Mouse (Mus musculus) left cerebral cortex, postnatal 4 days (tissue): ENCODE results near the gene Dnaic2. TPM values are rescaled to one million over a fixed set of nuclear protein-coding genes. Genes with fewer than 3 reads are reported as not detected.

Experiments
- DNase-seq: peaks from one replicate; pipeline ENCODE4 v3.0.0-alpha.2; 2022
- intact Hi-C: fragments of 180-260 bp; cut with DNase I; formaldehyde crosslinking; loops from one replicate; pipeline ENCODE4 v1.15.1; 2025
- total RNA-seq, 2 experiments: library from RNA; stranded (reverse); gene quantifications; 2 replicates each; pipeline ENCODE4 v1.2.3; 2021

Gene Dnaic2
- total RNA-seq, 2 experiments from 2014 or later = 1.5 to 1.8 TPM

GRCm38 (mm10) chr11:114699511-114699910 lies 27.7 kb upstream of the Dnaic2 start:
- intact Hi-C loops = no loop called here
- DNase-seq = no peak

GRCm38 (mm10) chr11:114702311-114702995 lies 24.8 kb upstream of the Dnaic2 start:
- intact Hi-C loops = no loop called here
- no peak for DNase-seq

GRCm38 (mm10) chr11:114702996-114703361 lies 24.2 kb upstream of the Dnaic2 start:
- intact Hi-C loops = no loop called here
- no peak for DNase-seq

GRCm38 (mm10) chr11:114704071-114704913 lies 22.9 kb upstream of the Dnaic2 start:
- intact Hi-C loops = no loop called here
- peak; percentile 78 for DNase-seq

- DNase-seq = no peak
- intact Hi-C loops = no loop called here
Measured at GRCm38 (mm10) chr11:114706358-114706757, 20.9 kb upstream of the Dnaic2 start.

- intact Hi-C loops = no loop called here
- DNase-seq = no peak
Measured at GRCm38 (mm10) chr11:114711393-114711792, 15.8 kb upstream of the Dnaic2 start.

GRCm38 (mm10) chr11:114711861-114712260 lies 15.3 kb upstream of the Dnaic2 start:
- no peak for DNase-seq
- intact Hi-C loops = no loop called here

GRCm38 (mm10) chr11:114714526-114714925 lies 12.7 kb upstream of the Dnaic2 start:
- intact Hi-C loops = no loop called here

GRCm38 (mm10) chr11:114715531-114715930 lies 11.7 kb upstream of the Dnaic2 start:
- DNase-seq = no peak
- intact Hi-C loops = no loop called here

More at GRCm38 (mm10) chr11:114714526-114714925, 12.7 kb upstream of the Dnaic2 start:
- peak; percentile 30 for DNase-seq

GRCm38 (mm10) chr11:114720535-114720934 lies 6.7 kb upstream of the Dnaic2 start:
- no peak for DNase-seq
- intact Hi-C loops = no loop called here

- intact Hi-C loops = no loop called here
Measured at GRCm38 (mm10) chr11:114722438-114722837, 4.8 kb upstream of the Dnaic2 start.

GRCm38 (mm10) chr11:114723030-114723429 lies 4.2 kb upstream of the Dnaic2 start:
- no peak for DNase-seq
- intact Hi-C loops = no loop called here

More at GRCm38 (mm10) chr11:114722438-114722837, 4.8 kb upstream of the Dnaic2 start:
- no peak for DNase-seq

GRCm38 (mm10) chr11:114724787-114725590 lies 2.2 kb upstream of the Dnaic2 start:
- DNase-seq = peak; percentile 23
- intact Hi-C loops = no loop called here

GRCm38 (mm10) chr11:114727826-114728186 lies 598 bp downstream of the Dnaic2 start:
- DNase-seq = no peak
- intact Hi-C loops = no loop called here

GRCm38 (mm10) chr11:114728333-114728732 lies 1.1 kb downstream of the Dnaic2 start:
- intact Hi-C loops = no loop called here
- DNase-seq = no peak

GRCm38 (mm10) chr11:114729832-114730363 lies 2.7 kb downstream of the Dnaic2 start:
- intact Hi-C loops = no loop called here
- no peak for DNase-seq

GRCm38 (mm10) chr11:114731711-114732110 lies 4.5 kb downstream of the Dnaic2 start:
- intact Hi-C loops = no loop called here
- no peak for DNase-seq

- intact Hi-C loops = no loop called here
- DNase-seq = no peak
Measured at GRCm38 (mm10) chr11:114732890-114733289, 5.7 kb downstream of the Dnaic2 start.

- intact Hi-C loops = no loop called here
- no peak for DNase-seq
Measured at GRCm38 (mm10) chr11:114736111-114736510, 8.9 kb downstream of the Dnaic2 start.

- intact Hi-C loops = no loop called here
- peak; percentile 69 for DNase-seq
Measured at GRCm38 (mm10) chr11:114736913-114737624, 9.9 kb downstream of the Dnaic2 start.
